Mouse (Mus musculus): ENCODE measurements around the gene Chac1. TPM values are rescaled to one million over a fixed set of nuclear protein-coding genes. Genes with fewer than 3 reads are reported as not detected.
A peak's percentile ranks its signal among the peaks of the same experiment; 100 is the strongest.

Gene Chac1
- polyA plus RNA-seq, 1 experiment = 93.9 TPM

DNA sequence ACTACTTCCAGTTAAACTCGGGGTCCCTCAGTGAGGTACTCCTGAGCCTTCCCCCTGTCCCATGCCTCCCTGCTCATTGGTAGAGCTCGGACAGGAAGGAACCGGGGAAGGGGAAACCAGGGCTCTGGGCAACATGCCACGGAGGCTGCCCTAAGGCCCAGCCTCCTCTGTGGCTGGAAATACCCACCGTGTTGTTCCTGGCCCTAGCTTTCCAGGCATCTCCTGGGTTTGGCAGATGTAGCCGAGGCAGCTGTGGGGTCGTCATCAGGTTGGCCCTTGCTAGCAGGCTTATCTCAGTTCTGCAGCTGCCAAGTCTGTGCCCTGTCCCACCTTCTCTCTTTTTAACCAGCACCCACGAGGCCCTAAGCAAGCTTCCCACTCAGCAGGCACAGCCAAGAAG is 30.5 kb upstream of the Chac1 start:
- H3K9me3 ChIP-seq = peaks cover 22% of the 10 kb centered on the region
- TF ChIP-seq GATA1 (IDR thresholded peaks at IDR 0.05; ENCODE audit: borderline replicate concordance, low read length) (no peak), FLI1 (IDR thresholded peaks at IDR 0.05; ENCODE audit: low read length) (no peak)
- peaks cover 77% of the 10 kb centered on the region for H3K27me3 ChIP-seq (replicated peaks)
- no peaks in the 10 kb centered on the region for H3K36me3 ChIP-seq (replicated peaks; ENCODE audit: low read length)
- peaks cover 49% of the 10 kb centered on the region for H3K4me1 ChIP-seq
- H3K4me3 ChIP-seq (replicated peaks) = peak overlapping the region; percentile 28

DNA sequence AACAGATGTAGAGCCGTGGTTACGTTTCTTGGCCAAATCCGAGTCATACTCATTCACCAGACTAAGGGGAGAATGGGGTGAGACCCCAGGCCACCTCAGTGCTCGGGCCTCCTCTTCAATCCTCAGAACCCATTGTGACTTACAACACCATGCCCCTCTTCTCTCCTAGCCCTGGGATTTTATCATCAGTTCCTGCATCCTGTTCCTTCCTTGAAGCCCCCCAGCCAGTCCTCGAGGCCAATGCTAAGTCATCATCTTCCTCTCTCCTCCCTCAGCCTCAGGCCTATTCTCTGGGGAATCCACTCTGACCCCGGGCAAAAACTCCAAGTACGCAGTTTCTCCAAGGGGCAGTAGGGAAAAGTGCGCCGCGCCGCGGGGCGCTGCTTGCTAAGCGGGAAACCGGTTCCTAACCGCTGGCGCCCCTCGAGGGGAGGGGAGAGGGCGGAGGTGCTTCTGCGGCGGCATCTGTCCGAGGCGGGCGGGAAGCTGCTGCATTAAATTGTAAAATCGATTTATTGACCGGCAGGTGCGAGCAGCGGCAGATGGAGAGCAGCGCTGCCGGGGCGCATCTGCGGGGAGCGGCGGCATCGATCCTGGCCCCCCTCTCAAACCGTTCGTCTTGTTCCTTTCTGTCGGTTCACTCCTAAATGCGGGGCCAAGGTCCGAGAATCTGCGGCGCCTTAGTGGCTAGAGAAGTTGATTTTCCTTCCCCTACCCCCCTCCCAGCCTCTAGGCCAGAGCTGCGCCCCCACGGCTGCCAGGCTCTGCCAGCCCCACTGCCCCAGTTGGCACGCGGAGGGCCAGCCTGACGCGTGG is 29.1 kb upstream of the Chac1 start:
- Histone ChIP-seq H3K4me1 (peaks cover 63% of the 10 kb centered on the region), H3K4me3 (replicated peaks) (peak overlapping the region; percentile 67), H3K27me3 (replicated peaks) (peaks cover 82% of the 10 kb centered on the region), H3K9me3 (peaks cover 16% of the 10 kb centered on the region), H3K36me3 (replicated peaks; ENCODE audit: low read length) (no peaks in the 10 kb centered on the region)
- TF ChIP-seq FLI1 (IDR thresholded peaks at IDR 0.05; ENCODE audit: low read length) (no peak), GATA1 (IDR thresholded peaks at IDR 0.05; ENCODE audit: borderline replicate concordance, low read length) (no peak)

DNA sequence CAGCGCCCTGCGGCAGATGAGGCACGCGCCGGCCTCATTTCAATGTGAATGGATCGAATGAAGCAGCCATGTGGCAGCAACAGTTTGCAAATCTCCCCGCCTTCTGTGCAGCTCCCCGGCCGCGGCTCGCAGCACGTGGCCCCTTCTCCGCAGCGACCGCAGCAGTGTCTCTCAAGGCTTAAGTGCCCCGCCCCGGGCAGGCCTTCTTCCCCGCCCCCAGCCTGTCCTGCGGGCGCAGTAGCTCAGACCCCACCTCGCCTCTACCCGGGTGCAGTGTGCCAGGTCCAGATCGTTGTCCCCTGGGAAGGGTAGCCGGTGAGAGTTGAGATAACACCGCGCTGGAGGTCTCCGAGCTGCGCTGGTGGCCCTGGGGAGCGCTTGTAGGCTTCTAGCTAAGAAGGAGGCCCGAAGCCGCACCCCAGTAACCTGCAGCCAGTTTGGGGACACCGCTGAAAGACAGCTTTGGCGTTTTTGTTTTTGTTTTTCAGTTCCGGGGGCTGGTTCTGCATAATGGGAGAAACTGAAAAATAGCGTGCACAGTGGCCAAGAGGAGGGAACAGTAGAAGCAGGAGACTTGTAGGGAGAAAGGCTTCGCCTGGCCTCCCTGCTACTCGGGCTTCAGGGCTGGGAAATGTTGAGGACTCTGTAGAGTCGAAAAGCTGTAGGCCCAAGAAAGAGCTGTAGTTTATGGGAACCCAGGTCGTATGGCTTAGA is 28.3 kb upstream of the Chac1 start:
- H3K36me3 ChIP-seq (replicated peaks; ENCODE audit: low read length) = no peaks in the 10 kb centered on the region
- peaks cover 84% of the 10 kb centered on the region for H3K27me3 ChIP-seq (replicated peaks)
- H3K4me3 ChIP-seq (replicated peaks) = peak overlapping the region; percentile 67
- no peak for TF ChIP-seq FLI1 (IDR thresholded peaks at IDR 0.05; ENCODE audit: low read length)
- no peak for TF ChIP-seq GATA1 (IDR thresholded peaks at IDR 0.05; ENCODE audit: borderline replicate concordance, low read length)
- peaks cover 67% of the 10 kb centered on the region for H3K4me1 ChIP-seq
- H3K9me3 ChIP-seq = peaks cover 16% of the 10 kb centered on the region

DNA sequence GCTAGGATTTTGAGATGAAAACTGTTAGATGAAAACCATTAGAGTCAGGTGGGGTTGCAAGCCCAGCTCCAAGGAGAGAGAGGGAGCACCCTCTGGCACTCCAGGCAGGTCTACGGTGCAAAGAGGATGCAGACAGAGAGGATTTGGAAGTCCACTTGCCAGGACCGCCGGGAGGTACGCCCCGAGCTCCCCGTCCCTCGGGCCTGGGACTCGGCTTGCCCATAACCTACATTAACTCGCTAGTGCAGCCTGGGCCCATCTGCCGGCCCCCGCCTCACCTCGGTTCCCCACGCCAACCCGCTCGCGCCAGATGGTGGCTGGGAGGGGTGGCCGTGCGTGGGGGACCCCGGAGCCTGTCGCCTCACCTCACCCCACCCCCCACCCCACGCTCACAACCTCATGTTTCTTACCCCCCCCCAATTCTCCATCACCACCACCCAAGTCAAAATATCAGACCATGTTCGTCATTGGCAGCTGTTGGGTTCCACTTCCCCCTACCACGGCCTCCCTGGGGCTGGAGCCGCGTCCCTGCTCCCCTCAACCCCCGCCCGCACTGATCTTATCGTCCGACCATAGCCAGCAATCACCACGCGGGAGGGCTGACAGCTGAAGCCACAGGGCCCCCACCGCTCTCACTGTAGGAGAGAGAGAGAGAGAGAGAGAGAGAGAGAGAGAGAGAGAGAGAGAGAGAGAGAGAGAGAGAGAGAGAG is 27.0 kb upstream of the Chac1 start:
- peaks cover 16% of the 10 kb centered on the region for H3K9me3 ChIP-seq
- no peaks in the 10 kb centered on the region for H3K36me3 ChIP-seq (replicated peaks; ENCODE audit: low read length)
- H3K4me1 ChIP-seq = peaks cover 64% of the 10 kb centered on the region
- peak overlapping the region; percentile 35 for H3K4me3 ChIP-seq (replicated peaks)
- peaks cover 90% of the 10 kb centered on the region for H3K27me3 ChIP-seq (replicated peaks)
- no peak for TF ChIP-seq GATA1 (IDR thresholded peaks at IDR 0.05; ENCODE audit: borderline replicate concordance, low read length)
- TF ChIP-seq FLI1 (IDR thresholded peaks at IDR 0.05; ENCODE audit: low read length) = no peak

DNA sequence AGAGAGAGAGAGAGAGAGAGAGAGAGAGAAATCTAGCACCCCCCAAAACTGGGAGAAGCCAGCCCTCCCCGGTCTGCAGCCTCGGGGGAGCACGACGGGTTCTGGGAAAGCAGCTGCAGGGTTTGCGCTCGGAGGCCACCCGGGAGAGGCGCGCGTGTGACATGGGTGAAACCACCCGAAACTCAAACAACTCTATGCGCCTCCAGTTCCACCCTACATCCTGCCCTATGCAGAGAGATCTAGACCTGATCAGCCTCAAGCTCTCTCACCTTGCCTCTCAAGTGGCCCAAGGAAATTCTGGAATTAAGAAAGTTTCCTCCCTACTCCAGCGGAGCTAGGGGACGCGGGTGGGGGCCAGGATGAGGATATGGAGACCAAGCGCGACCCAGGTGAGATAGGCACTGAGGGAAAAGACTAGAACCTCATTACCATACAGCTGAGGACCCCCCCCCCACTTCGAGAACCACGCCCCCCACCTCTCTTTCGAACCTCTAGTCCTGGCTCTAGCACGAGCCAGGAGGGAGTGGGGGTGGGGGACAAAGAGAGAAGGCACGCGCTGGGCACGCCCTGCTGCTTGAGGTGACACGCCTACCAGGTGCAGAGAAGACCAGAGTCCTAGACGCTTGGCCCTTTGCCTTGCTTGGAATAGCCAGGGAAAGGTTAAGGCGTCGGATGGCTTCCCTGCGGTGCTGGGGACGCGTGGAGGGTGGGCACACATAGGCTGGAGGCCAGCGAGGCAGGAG is 26.3 kb upstream of the Chac1 start:
- TF ChIP-seq GATA1 (IDR thresholded peaks at IDR 0.05; ENCODE audit: borderline replicate concordance, low read length) = no peak
- no peak for TF ChIP-seq FLI1 (IDR thresholded peaks at IDR 0.05; ENCODE audit: low read length)
- peaks cover 64% of the 10 kb centered on the region for H3K4me1 ChIP-seq
- H3K36me3 ChIP-seq (replicated peaks; ENCODE audit: low read length) = no peaks in the 10 kb centered on the region
- peaks cover 16% of the 10 kb centered on the region for H3K9me3 ChIP-seq
- H3K27me3 ChIP-seq (replicated peaks) = peaks cover 93% of the 10 kb centered on the region
- H3K4me3 ChIP-seq (replicated peaks) = peak overlapping the region; percentile 92

DNA sequence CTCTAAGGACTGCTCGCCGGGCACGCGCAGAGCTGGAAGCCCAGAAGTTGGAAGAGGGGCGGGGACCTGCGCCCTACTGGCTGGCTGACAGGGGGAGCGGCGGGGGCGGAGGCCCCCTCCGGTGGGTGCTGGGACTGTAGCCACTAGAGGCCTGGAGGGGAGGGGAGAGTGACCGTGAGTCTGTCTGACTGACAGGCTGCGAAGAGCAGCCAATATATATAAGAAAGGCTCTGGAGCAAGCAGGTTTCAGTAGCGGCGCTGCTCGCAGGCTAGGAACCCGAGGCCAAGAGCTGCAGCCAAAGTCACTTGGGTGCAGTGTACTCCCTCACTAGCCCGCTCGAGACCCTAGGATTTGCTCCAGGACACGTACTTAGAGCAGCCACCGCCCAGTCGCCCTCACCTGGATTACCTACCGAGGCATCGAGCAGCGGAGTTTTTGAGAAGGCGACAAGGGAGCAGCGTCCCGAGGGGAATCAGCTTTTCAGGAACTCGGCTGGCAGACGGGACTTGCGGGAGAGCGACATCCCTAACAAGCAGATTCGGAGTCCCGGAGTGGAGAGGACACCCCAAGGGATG is 25.4 kb upstream of the Chac1 start, which contains the start of gene Dll4:
TSS of gene Dll4 (plus strand) at position 217 of the 576 bp plus-strand sequence.
- no peaks in the 10 kb centered on the region for H3K36me3 ChIP-seq (replicated peaks; ENCODE audit: low read length)
- H3K4me1 ChIP-seq = peaks cover 60% of the 10 kb centered on the region
- H3K27me3 ChIP-seq (replicated peaks) = peaks cover 95% of the 10 kb centered on the region
- H3K4me3 ChIP-seq (replicated peaks) = peak within 1 kb of the TSS; percentile 92
- TF ChIP-seq FLI1 (IDR thresholded peaks at IDR 0.05; ENCODE audit: low read length) (no peak), GATA1 (IDR thresholded peaks at IDR 0.05; ENCODE audit: borderline replicate concordance, low read length) (no peak)
- H3K9me3 ChIP-seq = peaks cover 12% of the 10 kb centered on the region

DNA sequence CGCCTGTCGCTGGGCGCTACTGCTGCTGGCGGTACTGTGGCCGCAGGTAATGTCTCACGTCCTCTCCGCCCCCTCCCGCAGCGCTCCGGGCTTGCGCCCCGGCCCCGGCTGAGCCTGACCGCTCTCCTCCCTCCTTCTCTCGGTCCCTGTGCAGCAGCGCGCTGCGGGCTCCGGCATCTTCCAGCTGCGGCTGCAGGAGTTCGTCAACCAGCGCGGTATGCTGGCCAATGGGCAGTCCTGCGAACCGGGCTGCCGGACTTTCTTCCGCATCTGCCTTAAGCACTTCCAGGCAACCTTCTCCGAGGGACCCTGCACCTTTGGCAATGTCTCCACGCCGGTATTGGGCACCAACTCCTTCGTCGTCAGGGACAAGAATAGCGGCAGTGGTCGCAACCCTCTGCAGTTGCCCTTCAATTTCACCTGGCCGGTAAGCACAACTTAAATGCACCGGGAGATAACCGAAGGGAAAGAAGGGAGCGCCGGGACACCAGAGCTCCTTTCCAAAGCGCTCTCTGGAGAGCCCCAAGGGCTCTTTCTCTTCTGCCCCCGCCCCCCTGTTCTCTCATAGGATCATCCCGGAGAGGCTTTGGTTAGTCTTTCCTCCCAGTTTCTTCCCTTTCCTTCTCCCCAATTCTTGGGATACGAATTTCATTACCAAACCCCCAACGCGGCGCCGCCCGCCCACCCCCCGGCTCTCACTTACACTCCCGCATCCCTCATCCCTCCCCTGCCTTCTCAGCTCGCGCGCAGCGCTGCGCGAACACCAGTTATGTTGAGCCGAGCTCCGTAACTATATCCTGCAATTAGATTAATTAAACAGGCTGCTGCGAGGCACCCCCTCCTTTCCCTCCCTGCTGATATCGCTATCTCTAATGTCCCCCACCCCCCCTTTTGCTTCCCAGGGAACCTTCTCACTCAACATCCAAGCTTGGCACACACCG is 24.6 kb upstream of the Chac1 start:
- no peak for TF ChIP-seq GATA1 (IDR thresholded peaks at IDR 0.05; ENCODE audit: borderline replicate concordance, low read length)
- Histone ChIP-seq H3K27me3 (replicated peaks) (peaks cover 98% of the 10 kb centered on the region), H3K36me3 (replicated peaks; ENCODE audit: low read length) (no peaks in the 10 kb centered on the region), H3K4me1 (peaks cover 55% of the 10 kb centered on the region), H3K9me3 (peaks cover 11% of the 10 kb centered on the region; the same call in 1 of the 2 replicates), H3K4me3 (replicated peaks) (peak overlapping the region; percentile 92)

DNA sequence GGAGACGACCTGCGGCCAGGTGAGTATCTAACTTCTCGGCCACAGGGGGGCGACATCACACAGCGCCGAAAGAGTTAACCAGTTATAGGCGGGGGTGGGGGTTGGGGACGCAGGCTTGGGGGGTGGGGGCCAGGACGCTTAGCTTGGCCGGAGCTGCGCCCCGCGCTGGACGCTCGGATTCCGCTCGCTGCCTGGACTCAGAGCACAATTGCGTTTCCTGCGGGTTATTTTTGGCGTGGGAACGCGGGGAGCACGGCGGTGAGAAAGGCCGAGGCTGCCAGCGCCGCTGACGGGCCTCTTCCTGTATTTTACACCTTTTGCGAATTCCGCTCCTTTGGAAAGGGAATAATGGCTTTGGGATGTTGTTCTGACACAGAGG is 23.9 kb upstream of the Chac1 start:
- Histone ChIP-seq H3K9me3 (peaks cover 9% of the 10 kb centered on the region; the same call in 1 of the 2 replicates), H3K27me3 (replicated peaks) (peaks cover 98% of the 10 kb centered on the region), H3K4me1 (peaks cover 49% of the 10 kb centered on the region), H3K36me3 (replicated peaks; ENCODE audit: low read length) (no peaks in the 10 kb centered on the region), H3K4me3 (replicated peaks) (peak overlapping the region; percentile 92)
- no peak for TF ChIP-seq GATA1 (IDR thresholded peaks at IDR 0.05; ENCODE audit: borderline replicate concordance, low read length)
- no peak for TF ChIP-seq FLI1 (IDR thresholded peaks at IDR 0.05; ENCODE audit: low read length)
